Mouse (Mus musculus): ENCODE measurements around the gene Pax9.

- TF ChIP-seq POLR2A (IDR thresholded peaks at IDR 0.05; ENCODE audit: extremely low read depth, insufficient read depth, low read length) (no peak), CTCF (IDR thresholded peaks at IDR 0.05; ENCODE audit: low read depth, low read length) (no peak)
Measured at GRCm38 (mm10) chr12:56699351-56699750, 7.8 kb downstream of the Pax9 start.
